Mouse (Mus musculus): ENCODE data around the gene Hmcn2. TPM values are rescaled to one million over a fixed set of nuclear protein-coding genes. Genes with fewer than 3 reads are reported as not detected.
A peak's percentile ranks its signal among the peaks of the same experiment; 100 is the strongest.

Gene Hmcn2
- polyA plus RNA-seq, 1 experiment from 2014 or later: 0.12 TPM

DNA sequence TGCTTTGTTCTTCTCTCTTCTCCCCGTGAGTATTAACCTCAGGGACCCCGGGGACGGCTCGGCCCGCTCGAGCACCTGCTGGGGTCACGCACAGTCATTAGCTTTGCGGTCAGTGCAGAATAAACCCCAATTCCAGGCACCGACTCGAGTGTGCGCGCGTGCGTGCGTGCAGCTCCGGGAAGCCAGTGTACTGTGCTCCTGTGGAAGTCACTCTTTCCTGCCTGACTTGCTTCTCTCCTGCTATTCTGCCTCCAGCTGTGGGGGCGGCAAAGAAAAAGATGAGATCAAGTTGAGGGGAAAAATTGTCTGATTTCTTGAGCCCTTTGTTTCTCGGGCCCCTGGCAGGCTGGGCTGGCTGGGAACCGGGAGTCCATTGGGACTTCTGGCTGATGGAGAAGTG, 183.4 kb downstream of the Hmcn2 start:
- H3K9me3 ChIP-seq: no peaks in the 10 kb centered on the region
- H3K27ac ChIP-seq: peak overlapping the region; percentile 0; the same call in 1 of the 2 replicates
- peaks cover 90% of the 10 kb centered on the region for H3K27me3 ChIP-seq
- WGBS: 42% methylated on average over 19 of the region's 19 CpGs
- H3K4me2 ChIP-seq: no peak overlapping the region
- H3K4me1 ChIP-seq (replicated peaks): peaks cover 97% of the 10 kb centered on the region
- H3K4me3 ChIP-seq: no peak overlapping the region
- no peak for ATAC-seq (ENCODE audit: low FRiP score)
- no peak overlapping the region for H3K9ac ChIP-seq
- no peaks in the 10 kb centered on the region for H3K36me3 ChIP-seq

GRCm38 (mm10) chr2:31499327-31500291, 185.4 kb downstream of the Hmcn2 start:
- Histone ChIP-seq H3K4me2 (0 out of 2 replicates have a peak overlapping the region, but pooled peaks have one; percentile 13), H3K9ac (no peak overlapping the region), H3K9me3 (no peaks in the 10 kb centered on the region), H3K27me3 (peaks cover 90% of the 10 kb centered on the region), H3K27ac (peak overlapping the region; percentile 15; the same call in 1 of the 2 replicates), H3K36me3 (no peaks in the 10 kb centered on the region), H3K4me1 (replicated peaks) (peaks cover 95% of the 10 kb centered on the region), H3K4me3 (no peak overlapping the region)
- ATAC-seq (ENCODE audit: low FRiP score): peak; percentile 14; the same call in 1 of the 2 replicates
- 16% methylated on average over 21 of the region's 21 CpGs for WGBS

GRCm38 (mm10) chr2:31500292-31501204, 186.3 kb downstream of the Hmcn2 start:
- 0 out of 2 replicates have a peak overlapping the region, but pooled peaks have one; percentile 13 for H3K4me2 ChIP-seq
- peak; percentile 62; the same call in 1 of the 2 replicates for ATAC-seq (ENCODE audit: low FRiP score)
- no peak overlapping the region for H3K9ac ChIP-seq
- H3K27me3 ChIP-seq: peaks cover 92% of the 10 kb centered on the region
- WGBS: 19% methylated on average over 24 of the region's 24 CpGs
- H3K36me3 ChIP-seq: no peaks in the 10 kb centered on the region
- no peaks in the 10 kb centered on the region for H3K9me3 ChIP-seq
- H3K4me1 ChIP-seq (replicated peaks): peaks cover 96% of the 10 kb centered on the region
- no peak overlapping the region for H3K4me3 ChIP-seq
- peak overlapping the region; percentile 15; the same call in 1 of the 2 replicates for H3K27ac ChIP-seq

- H3K4me2 ChIP-seq: no peak overlapping the region
- H3K27ac ChIP-seq: no peak overlapping the region
- no peak overlapping the region for H3K4me3 ChIP-seq
- H3K9ac ChIP-seq: no peak overlapping the region; the same call in 1 of the 2 replicates
- no peak for ATAC-seq (ENCODE audit: low FRiP score)
- H3K27me3 ChIP-seq: peaks cover 95% of the 10 kb centered on the region
- 40% methylated on average over 20 of the region's 20 CpGs for WGBS
- H3K9me3 ChIP-seq: no peaks in the 10 kb centered on the region
- no peaks in the 10 kb centered on the region for H3K36me3 ChIP-seq
- H3K4me1 ChIP-seq (replicated peaks): peaks cover 91% of the 10 kb centered on the region
Observed at GRCm38 (mm10) chr2:31501448-31502130, 187.4 kb downstream of the Hmcn2 start.

- Histone ChIP-seq H3K9me3 (no peaks in the 10 kb centered on the region), H3K36me3 (no peaks in the 10 kb centered on the region), H3K27me3 (peaks cover 97% of the 10 kb centered on the region), H3K4me1 (replicated peaks) (peaks cover 78% of the 10 kb centered on the region), H3K9ac (no peak overlapping the region), H3K27ac (no peak overlapping the region), H3K4me2 (no peak overlapping the region), H3K4me3 (no peak overlapping the region)
- no peak for ATAC-seq (ENCODE audit: low FRiP score)
- WGBS: 53% methylated on average over 15 of the region's 15 CpGs
Observed at GRCm38 (mm10) chr2:31502616-31503522, 188.7 kb downstream of the Hmcn2 start.

- WGBS: 43% methylated on average over 11 of the region's 11 CpGs
- H3K4me1 ChIP-seq (replicated peaks): peaks cover 52% of the 10 kb centered on the region
- no peak overlapping the region for H3K4me2 ChIP-seq
- no peak for ATAC-seq (ENCODE audit: low FRiP score)
- H3K27me3 ChIP-seq: peaks cover 96% of the 10 kb centered on the region
- no peak overlapping the region for H3K27ac ChIP-seq
- no peak overlapping the region for H3K4me3 ChIP-seq
- no peaks in the 10 kb centered on the region for H3K36me3 ChIP-seq
- H3K9me3 ChIP-seq: no peaks in the 10 kb centered on the region
- H3K9ac ChIP-seq: no peak overlapping the region
Observed at GRCm38 (mm10) chr2:31505472-31505871, 191.3 kb downstream of the Hmcn2 start.

GRCm38 (mm10) chr2:31508851-31509250, 194.6 kb downstream of the Hmcn2 start:
- 93% methylated on average over 6 of the region's 6 CpGs for WGBS
- Histone ChIP-seq H3K36me3 (no peaks in the 10 kb centered on the region), H3K9me3 (no peaks in the 10 kb centered on the region), H3K27me3 (peaks cover 96% of the 10 kb centered on the region), H3K9ac (no peak overlapping the region), H3K4me3 (no peak overlapping the region), H3K4me1 (replicated peaks) (peaks cover 19% of the 10 kb centered on the region), H3K27ac (no peak overlapping the region), H3K4me2 (no peak overlapping the region)
- no peak for ATAC-seq (ENCODE audit: low FRiP score)

Other genes starting within 250 kb of the Hmcn2 start
- 20.7 and 21.9 TPM in 2 replicates for gene Fnbp1, start 172.4 kb upstream of the Hmcn2 start, polyA plus RNA-seq (2015; fragmentation: Nextera tagmentation; extraction: Ambion mirVana)
- 38.1 and 38.2 TPM in 2 replicates for gene Gpr107, start 162.1 kb upstream of the Hmcn2 start, polyA plus RNA-seq (2015; fragmentation: Nextera tagmentation; extraction: Ambion mirVana)
- 144 and 150 TPM in 2 replicates for gene Ncs1, start 68.6 kb upstream of the Hmcn2 start, polyA plus RNA-seq (2015; fragmentation: Nextera tagmentation; extraction: Ambion mirVana)
- gene Ass1, start 155.8 kb downstream of the Hmcn2 start, polyA plus RNA-seq (2015; fragmentation: Nextera tagmentation; extraction: Ambion mirVana): 8.0 TPM in 2 replicates